Mouse (Mus musculus) limb, embryonic 14.5 days (tissue): ENCODE measurements around the gene Lpar6. TPM values are rescaled to one million over a fixed set of nuclear protein-coding genes. Genes with fewer than 3 reads are reported as not detected.
A peak's percentile ranks its signal among the peaks of the same experiment; 100 is the strongest.

Source experiments
- ATAC-seq: fragments of 200-750 bp; cut with Nextera tagmentation; 2 replicates; pipeline ENCODE4 v1.8.0; 2017; ENCODE audit warnings: low read depth, moderate number of reproducible peaks, moderate TSS enrichment; ENCODE audit not compliant: low FRiP score
- DNase-seq: peaks from one replicate; pipeline ENCODE4 v3.0.0-alpha.2; 2015; ENCODE audit warnings: low spot score
- H3K27ac ChIP-seq: fragments of 300-500 bp; sonication (generic); replicated peaks from 2 replicates; pipeline ENCODE4 v1.5.1; 2014; ENCODE audit warnings: low read depth, mild to moderate bottlenecking, low read length, moderate library complexity, mixed read lengths
- H3K27me3 ChIP-seq: fragments of 300-500 bp; sonication (generic); 2 replicates; pipeline ENCODE4 v1.6.1; 2014; ENCODE audit warnings: low read length, mixed read lengths; ENCODE audit not compliant: control insufficient read depth, insufficient read depth
- H3K36me3 ChIP-seq: fragments of 300-500 bp; sonication (generic); 2 replicates; pipeline ENCODE4 v1.6.1; 2014; ENCODE audit warnings: mild to moderate bottlenecking, low read length, moderate library complexity, mixed read lengths; ENCODE audit not compliant: control insufficient read depth, insufficient read depth
- H3K4me1 ChIP-seq: fragments of 300-500 bp; sonication (generic); 2 replicates; pipeline ENCODE4 v1.6.1; 2014; ENCODE audit warnings: antibody characterized with exemption, low read length, mixed read lengths; ENCODE audit not compliant: control insufficient read depth, insufficient read depth
- H3K4me2 ChIP-seq: fragments of 300-500 bp; sonication (generic); replicated peaks from 2 replicates; pipeline ENCODE4 v1.6.1; 2014; ENCODE audit warnings: low read depth, mild to moderate bottlenecking, low read length, moderate library complexity; ENCODE audit not compliant: severe bottlenecking
- H3K4me3 ChIP-seq: fragments of 300-500 bp; sonication (generic); replicated peaks from 2 replicates; pipeline ENCODE4 v1.5.1; 2014; ENCODE audit warnings: low read length
- H3K9ac ChIP-seq: fragments of 300-500 bp; sonication (generic); 2 replicates; pipeline ENCODE4 v1.6.1; 2014; ENCODE audit warnings: mild to moderate bottlenecking, low read depth, low read length, moderate library complexity; ENCODE audit not compliant: severe bottlenecking
- H3K9me3 ChIP-seq: fragments of 300-500 bp; sonication (generic); 2 replicates; pipeline ENCODE4 v1.6.1; 2016; ENCODE audit warnings: low read length; ENCODE audit not compliant: control insufficient read depth
- POLR2A ChIP-seq: fragments of 200-500 bp; IDR thresholded peaks from 2 replicates; pipeline ENCODE4 v1.8.0; 2012; ENCODE audit warnings: inconsistent platforms, mild to moderate bottlenecking, moderate library complexity, borderline replicate concordance; ENCODE audit not compliant: insufficient read depth, insufficient read length; ENCODE audit errors: extremely low read depth
- WGBS: fragments of 180-500 bp; shearing (Covaris S2); extraction: QIAGEN DNeasy Blood & Tissue Kit; methylation state at CpG from one replicate; pipeline ENCODE4 v1.1.7; 2014; 5-methylcytosine and 5-hydroxymethylcytosine counted together
- polyA plus RNA-seq, 2 experiments: library from polyadenylated mRNA; depleted of rRNA in 1 of 2; stranded (reverse) in 1 of 2; unstranded in 1 of 2; fragments of >200 nt; fragmentation: Nextera tagmentation in 1 of 2; extraction: Ambion mirVana in 1 of 2; gene quantifications; 2 replicates each; pipeline versions ENCODE4 v1.2.1 to v1.2.3; 2012 to 2014

The Lpar6 gene
- polyA plus RNA-seq (2012; rRNA removed) (7.5 and 9.2 TPM in 2 replicates), polyA plus RNA-seq (2014; fragmentation: Nextera tagmentation; extraction: Ambion mirVana) (12.6 and 13.6 TPM in 2 replicates)

GRCm38 (mm10) chr14:73237848-73238321 lies at the start of gene Lpar6:
Gene Lpar6, plus strand, starts transcription at chr14:73237895.
- ATAC-seq (peak; percentile 82), DNase-seq (peak; percentile 85)
- Histone ChIP-seq H3K4me2 (peak within 1 kb of the TSS; percentile 62), H3K9me3 (no peaks in the 10 kb centered on the region), H3K9ac (peak within 1 kb of the TSS; percentile 81), H3K27ac (peak within 1 kb of the TSS; percentile 95), H3K4me3 (peak within 1 kb of the TSS; percentile 57), H3K27me3 (no peaks in the 10 kb centered on the region), H3K4me1 (peaks cover 21% of the 10 kb centered on the region), H3K36me3 (peaks cover 4% of the 10 kb centered on the region; the same call in 1 of the 2 replicates)
- TF ChIP-seq POLR2A, result peak; percentile 63; the same call in 1 of the 2 replicates
- under 1% methylated on average over 19 of the region's 19 CpGs for WGBS

- ATAC-seq, result no peak
These were observed 38.6 kb upstream of the Lpar6 start for GRCm38 (mm10) chr14:73199058-73199457.

GRCm38 (mm10) chr14:73201447-73201846 lies 36.2 kb upstream of the Lpar6 start:
- Histone ChIP-seq H3K4me3 (no peak overlapping the region), H3K27me3 (no peaks in the 10 kb centered on the region), H3K36me3 (peaks cover 19% of the 10 kb centered on the region), H3K4me2 (no peak overlapping the region), H3K4me1 (0 out of 2 replicates have a peak, but pooled peaks cover 3% of the 10 kb centered on the region), H3K9ac (no peak overlapping the region), H3K27ac (no peak overlapping the region), H3K9me3 (no peaks in the 10 kb centered on the region)
- DNase-seq (no peak), ATAC-seq (no peak)
- WGBS, result 77% methylated on average over 3 of the region's 3 CpGs
- no peak for TF ChIP-seq POLR2A

More at GRCm38 (mm10) chr14:73199058-73199457, 38.6 kb upstream of the Lpar6 start:
- Histone ChIP-seq H3K9ac (no peak overlapping the region), H3K36me3 (peaks cover 19% of the 10 kb centered on the region), H3K27ac (no peak overlapping the region), H3K27me3 (no peaks in the 10 kb centered on the region), H3K4me3 (no peak overlapping the region), H3K9me3 (no peaks in the 10 kb centered on the region), H3K4me1 (0 out of 2 replicates have a peak, but pooled peaks cover 3% of the 10 kb centered on the region), H3K4me2 (no peak overlapping the region)
- DNase-seq, result no peak
- no peak for TF ChIP-seq POLR2A
- WGBS, result 30% methylated on average over 5 of the region's 5 CpGs

- no peak for TF ChIP-seq POLR2A
- Histone ChIP-seq H3K4me3 (no peak overlapping the region), H3K9me3 (no peaks in the 10 kb centered on the region), H3K36me3 (peaks cover 8% of the 10 kb centered on the region; the same call in 1 of the 2 replicates), H3K27me3 (no peaks in the 10 kb centered on the region), H3K4me1 (no peaks in the 10 kb centered on the region), H3K27ac (no peak overlapping the region), H3K9ac (no peak overlapping the region), H3K4me2 (no peak overlapping the region)
- WGBS, result 63% methylated on average over 3 of the region's 3 CpGs
- ATAC-seq (no peak), DNase-seq (no peak)
These were observed 33.7 kb upstream of the Lpar6 start for GRCm38 (mm10) chr14:73204016-73204415.

GRCm38 (mm10) chr14:73209262-73209661 lies 28.4 kb upstream of the Lpar6 start:
- no peak overlapping the region for H3K9ac ChIP-seq
- no peak overlapping the region for H3K4me3 ChIP-seq
- ATAC-seq (no peak), DNase-seq (no peak)
- no peaks in the 10 kb centered on the region for H3K9me3 ChIP-seq
- H3K36me3 ChIP-seq, result peaks cover 5% of the 10 kb centered on the region; the same call in 1 of the 2 replicates
- H3K27me3 ChIP-seq, result no peaks in the 10 kb centered on the region
- no peak overlapping the region for H3K27ac ChIP-seq
- H3K4me2 ChIP-seq, result no peak overlapping the region
- no peak for TF ChIP-seq POLR2A
- no peaks in the 10 kb centered on the region for H3K4me1 ChIP-seq
